Mouse (Mus musculus) CD4-positive, CD25-positive, alpha-beta regulatory T cell, adult 4 months (primary cell): ENCODE data around the gene 2310061I04Rik. TPM values are rescaled to one million over a fixed set of nuclear protein-coding genes. Genes with fewer than 3 reads are reported as not detected.

ENCODE experiments used
- ATAC-seq: one replicate; pipeline ENCODE4 v1.8.0; 2017
- polyA plus RNA-seq, 2 experiments: library from polyadenylated mRNA; unstranded; fragments of 100-300 nt; shearing (Covaris generic); gene quantifications; one replicate each; pipeline ENCODE4 v1.2.1; 2017

Gene 2310061I04Rik
- polyA plus RNA-seq, 2 experiments from 2014 or later, result 12.6 to 15.3 TPM

GRCm38 (mm10) chr17:35869346-35870067, 27.7 kb downstream of the 2310061I04Rik start:
- no peak for ATAC-seq

- ATAC-seq, result no peak
These were observed 28.3 kb downstream of the 2310061I04Rik start for GRCm38 (mm10) chr17:35868961-35869345.

GRCm38 (mm10) chr17:35868165-35868820, 28.9 kb downstream of the 2310061I04Rik start:
- peak; percentile 49 for ATAC-seq

GRCm38 (mm10) chr17:35866911-35867890, 30.0 kb downstream of the 2310061I04Rik start:
- no peak for ATAC-seq

GRCm38 (mm10) chr17:35866281-35866831, 30.9 kb downstream of the 2310061I04Rik start:
- ATAC-seq, result no peak

GRCm38 (mm10) chr17:35865481-35866280, 31.6 kb downstream of the 2310061I04Rik start, which contains the start of gene Ppp1r18:
Gene Ppp1r18, plus strand, starts transcription at chr17:35865593.
- ATAC-seq, result no peak

GRCm38 (mm10) chr17:35864832-35865353, 32.3 kb downstream of the 2310061I04Rik start:
- ATAC-seq, result no peak

- ATAC-seq, result peak; percentile 92
These were observed 35.9 kb downstream of the 2310061I04Rik start, which contains the start of gene Nrm for GRCm38 (mm10) chr17:35861198-35861857. Gene Nrm, plus strand, starts transcription at chr17:35861318.

- ATAC-seq, result no peak
These were observed 36.4 kb downstream of the 2310061I04Rik start for GRCm38 (mm10) chr17:35860831-35861197.

GRCm38 (mm10) chr17:35859835-35860234, 37.4 kb downstream of the 2310061I04Rik start:
- ATAC-seq, result no peak

GRCm38 (mm10) chr17:35859371-35859770, 37.9 kb downstream of the 2310061I04Rik start:
- ATAC-seq, result no peak

GRCm38 (mm10) chr17:35850974-35851373, 46.3 kb downstream of the 2310061I04Rik start:
- no peak for ATAC-seq

GRCm38 (mm10) chr17:35848112-35848511, 49.1 kb downstream of the 2310061I04Rik start:
- no peak for ATAC-seq

GRCm38 (mm10) chr17:35843514-35843913, 53.7 kb downstream of the 2310061I04Rik start:
- ATAC-seq, result no peak

Other genes with a start within 250 kb of the 2310061I04Rik start
- gene Vars2, start 229.8 kb downstream of the 2310061I04Rik start, polyA plus RNA-seq, result 10 to 100 TPM; 11.1 to 15.2 TPM
- gene Gtf2h4, start 223.7 kb downstream of the 2310061I04Rik start, polyA plus RNA-seq, result 10 to 100 TPM; 28.3 to 37.7 TPM
- under 1 TPM; 0.65 TPM for gene Ddr1, start 192.8 kb downstream of the 2310061I04Rik start, polyA plus RNA-seq
- gene Ier3, start 75.7 kb downstream of the 2310061I04Rik start, polyA plus RNA-seq, result 1 to 10 TPM; 1.1 to 1.9 TPM
- 10 to 100 TPM; 24.3 to 30.7 TPM for gene Flot1, start 74.2 kb downstream of the 2310061I04Rik start, polyA plus RNA-seq
- 100 to 1,000 TPM; 564 to 602 TPM for gene Tubb5, start 59.1 kb downstream of the 2310061I04Rik start, polyA plus RNA-seq
- 10 to 100 TPM; 10.9 to 13.2 TPM for gene Mdc1, start 55.9 kb downstream of the 2310061I04Rik start, polyA plus RNA-seq
- 10 to 100 TPM; 35.5 to 43.5 TPM for gene Nrm, start 36.1 kb downstream of the 2310061I04Rik start, polyA plus RNA-seq
- 100 to 1,000 TPM; 222 to 223 TPM for gene Ppp1r18, start 31.8 kb downstream of the 2310061I04Rik start, polyA plus RNA-seq
- 10 to 100 TPM; 13.4 to 39.3 TPM for gene Dhx16, start 17.6 kb downstream of the 2310061I04Rik start, polyA plus RNA-seq
- gene Atat1, start 12.6 kb upstream of the 2310061I04Rik start, polyA plus RNA-seq, result 10 to 100 TPM; 10.3 to 16.9 TPM
- gene Mrps18b, start 19.0 kb upstream of the 2310061I04Rik start, polyA plus RNA-seq, result 10 to 100 TPM; 59.8 to 82.8 TPM
- 10 to 100 TPM; 44.9 to 53.5 TPM for gene Ppp1r10, start 19.0 kb upstream of the 2310061I04Rik start, polyA plus RNA-seq
- gene Abcf1, start 72.3 kb upstream of the 2310061I04Rik start, polyA plus RNA-seq, result 100 to 1,000 TPM; 122 to 174 TPM
- 1 to 10 TPM; 8.1 to 9.2 TPM for gene Gnl1, start 82.4 kb upstream of the 2310061I04Rik start, polyA plus RNA-seq
- gene Prr3, start 82.8 kb upstream of the 2310061I04Rik start, polyA plus RNA-seq, result 10 to 100 TPM; 16.5 to 17.6 TPM
- 10 to 100 TPM; 31.2 to 45.1 TPM for gene H2-T24, start 123.1 kb upstream of the 2310061I04Rik start, polyA plus RNA-seq
- gene H2-T23, start 135.4 kb upstream of the 2310061I04Rik start, polyA plus RNA-seq, result 1,000 to 10,000 TPM in 1 of 2 experiments, 100 to 1,000 TPM in 1; 829 to 1,151 TPM
- 100 to 1,000 TPM; 407 to 526 TPM for gene H2-T22, start 145.3 kb upstream of the 2310061I04Rik start, polyA plus RNA-seq
- under 1 TPM in 1 of 2 experiments, not detected in 1; 0.66 TPM for gene Gm6034, start 145.5 kb upstream of the 2310061I04Rik start, polyA plus RNA-seq
- not detected for gene Gm11127, start 160.9 kb upstream of the 2310061I04Rik start, polyA plus RNA-seq
- 1 to 10 TPM; 1.4 to 1.9 TPM for gene Gm19684, start 224.2 kb upstream of the 2310061I04Rik start, polyA plus RNA-seq
- gene Gm7030, start 232.0 kb upstream of the 2310061I04Rik start, polyA plus RNA-seq, result under 1 TPM in 1 of 2 experiments, not detected in 1; 0.62 TPM